Mouse (Mus musculus): Measurements from ENCODE around the gene Nedd9. TPM values are rescaled to one million over a fixed set of nuclear protein-coding genes. Genes with fewer than 3 reads are reported as not detected.
A peak's percentile ranks its signal among the peaks of the same experiment; 100 is the strongest.

Nedd9 gene
- polyA plus RNA-seq, 1 experiment from 2014 or later, result 23.8 TPM

GRCm38 (mm10) chr13:41422581-41422980 is 64.6 kb downstream of the Nedd9 start:
- H3K4me3 ChIP-seq (replicated peaks), result no peak overlapping the region
- no peak overlapping the region for H3K27ac ChIP-seq
- H3K36me3 ChIP-seq, result no peaks in the 10 kb centered on the region
- no peak overlapping the region for H3K9ac ChIP-seq
- 66% methylated on average over 5 of the region's 5 CpGs for WGBS
- H3K4me2 ChIP-seq, result no peak overlapping the region
- no peaks in the 10 kb centered on the region for H3K27me3 ChIP-seq (replicated peaks)
- no peaks in the 10 kb centered on the region for H3K4me1 ChIP-seq
- no peaks in the 10 kb centered on the region for H3K9me3 ChIP-seq
- ATAC-seq (ENCODE audit: insufficient read depth, low FRiP score, low read depth), result no peak

- H3K27ac ChIP-seq, result no peak overlapping the region
- 74% methylated on average over 4 of the region's 4 CpGs for WGBS
- no peak overlapping the region for H3K4me3 ChIP-seq (replicated peaks)
- no peak for ATAC-seq (ENCODE audit: insufficient read depth, low FRiP score, low read depth)
- H3K4me1 ChIP-seq, result no peaks in the 10 kb centered on the region
- H3K9ac ChIP-seq, result no peak overlapping the region
- no peak overlapping the region for H3K4me2 ChIP-seq
- H3K27me3 ChIP-seq (replicated peaks), result no peaks in the 10 kb centered on the region
- no peaks in the 10 kb centered on the region for H3K36me3 ChIP-seq
- no peaks in the 10 kb centered on the region for H3K9me3 ChIP-seq
Measured at GRCm38 (mm10) chr13:41420376-41420775, 66.8 kb downstream of the Nedd9 start.

GRCm38 (mm10) chr13:41418198-41418869 is 68.8 kb downstream of the Nedd9 start:
- ATAC-seq (ENCODE audit: insufficient read depth, low FRiP score, low read depth), result no peak
- no peaks in the 10 kb centered on the region for H3K9me3 ChIP-seq
- H3K27ac ChIP-seq, result no peak overlapping the region
- H3K4me2 ChIP-seq, result no peak overlapping the region
- no peaks in the 10 kb centered on the region for H3K4me1 ChIP-seq
- no peak overlapping the region for H3K4me3 ChIP-seq (replicated peaks)
- no peak overlapping the region for H3K9ac ChIP-seq
- WGBS, result 65% methylated on average over 13 of the region's 13 CpGs
- no peaks in the 10 kb centered on the region for H3K27me3 ChIP-seq (replicated peaks)
- no peaks in the 10 kb centered on the region for H3K36me3 ChIP-seq

- Histone ChIP-seq H3K4me3 (replicated peaks) (no peak overlapping the region), H3K9me3 (no peaks in the 10 kb centered on the region), H3K9ac (no peak overlapping the region), H3K36me3 (no peaks in the 10 kb centered on the region), H3K27me3 (replicated peaks) (no peaks in the 10 kb centered on the region), H3K27ac (no peak overlapping the region), H3K4me1 (no peaks in the 10 kb centered on the region), H3K4me2 (no peak overlapping the region)
- WGBS, result 62% methylated on average over 11 of the region's 11 CpGs
- peak; percentile 18; the same call in 1 of the 2 replicates for ATAC-seq (ENCODE audit: insufficient read depth, low FRiP score, low read depth)
Measured at GRCm38 (mm10) chr13:41416065-41417016, 70.8 kb downstream of the Nedd9 start.

- Histone ChIP-seq H3K9ac (no peak overlapping the region), H3K4me3 (replicated peaks) (no peak overlapping the region), H3K9me3 (no peaks in the 10 kb centered on the region), H3K36me3 (no peaks in the 10 kb centered on the region), H3K27me3 (replicated peaks) (no peaks in the 10 kb centered on the region), H3K4me1 (no peaks in the 10 kb centered on the region), H3K27ac (no peak overlapping the region), H3K4me2 (no peak overlapping the region)
- 55% methylated on average over 13 of the region's 13 CpGs for WGBS
- ATAC-seq (ENCODE audit: insufficient read depth, low FRiP score, low read depth), result no peak
Measured at GRCm38 (mm10) chr13:41410191-41411074, 76.7 kb downstream of the Nedd9 start.

- Histone ChIP-seq H3K4me3 (replicated peaks) (no peak overlapping the region), H3K27me3 (replicated peaks) (no peaks in the 10 kb centered on the region), H3K9ac (no peak overlapping the region), H3K4me1 (no peaks in the 10 kb centered on the region), H3K9me3 (no peaks in the 10 kb centered on the region), H3K4me2 (no peak overlapping the region), H3K36me3 (no peaks in the 10 kb centered on the region), H3K27ac (no peak overlapping the region)
- WGBS, result 79% methylated on average over 3 of the region's 3 CpGs
- ATAC-seq (ENCODE audit: insufficient read depth, low FRiP score, low read depth), result no peak
Measured at GRCm38 (mm10) chr13:41409291-41409690, 77.9 kb downstream of the Nedd9 start.

GRCm38 (mm10) chr13:41408374-41408952 is 78.7 kb downstream of the Nedd9 start:
- 80% methylated on average over 10 of the region's 10 CpGs for WGBS
- H3K4me3 ChIP-seq (replicated peaks), result no peak overlapping the region
- H3K4me1 ChIP-seq, result no peaks in the 10 kb centered on the region
- no peak overlapping the region for H3K4me2 ChIP-seq
- H3K36me3 ChIP-seq, result no peaks in the 10 kb centered on the region
- ATAC-seq (ENCODE audit: insufficient read depth, low FRiP score, low read depth), result no peak
- no peak overlapping the region for H3K9ac ChIP-seq
- no peaks in the 10 kb centered on the region for H3K27me3 ChIP-seq (replicated peaks)
- H3K27ac ChIP-seq, result no peak overlapping the region
- H3K9me3 ChIP-seq, result no peaks in the 10 kb centered on the region

GRCm38 (mm10) chr13:41405009-41405408 is 82.2 kb downstream of the Nedd9 start:
- H3K27me3 ChIP-seq (replicated peaks), result no peaks in the 10 kb centered on the region
- ATAC-seq (ENCODE audit: insufficient read depth, low FRiP score, low read depth), result no peak
- no peaks in the 10 kb centered on the region for H3K9me3 ChIP-seq
- H3K36me3 ChIP-seq, result no peaks in the 10 kb centered on the region
- no peak overlapping the region for H3K9ac ChIP-seq
- H3K27ac ChIP-seq, result no peak overlapping the region
- H3K4me3 ChIP-seq (replicated peaks), result no peak overlapping the region
- H3K4me1 ChIP-seq, result peaks cover 6% of the 10 kb centered on the region; the same call in 1 of the 2 replicates
- 92% methylated on average over 5 of the region's 5 CpGs for WGBS
- no peak overlapping the region for H3K4me2 ChIP-seq

GRCm38 (mm10) chr13:41403838-41404237 is 83.3 kb downstream of the Nedd9 start:
- H3K36me3 ChIP-seq, result no peaks in the 10 kb centered on the region
- ATAC-seq (ENCODE audit: insufficient read depth, low FRiP score, low read depth), result peak; percentile 93
- no peaks in the 10 kb centered on the region for H3K27me3 ChIP-seq (replicated peaks)
- H3K4me1 ChIP-seq, result peaks cover 6% of the 10 kb centered on the region; the same call in 1 of the 2 replicates
- peak overlapping the region; percentile 28; the same call in 1 of the 2 replicates for H3K27ac ChIP-seq
- H3K9ac ChIP-seq, result no peak overlapping the region
- 55% methylated on average over 6 of the region's 6 CpGs for WGBS
- H3K4me3 ChIP-seq (replicated peaks), result no peak overlapping the region
- no peak overlapping the region for H3K4me2 ChIP-seq
- H3K9me3 ChIP-seq, result no peaks in the 10 kb centered on the region

- no peak for ATAC-seq (ENCODE audit: insufficient read depth, low FRiP score, low read depth)
- Histone ChIP-seq H3K27ac (0 out of 2 replicates have a peak overlapping the region, but pooled peaks have one; percentile 11), H3K36me3 (no peaks in the 10 kb centered on the region)
Measured at GRCm38 (mm10) chr13:41402441-41403003, 84.6 kb downstream of the Nedd9 start.

GRCm38 (mm10) chr13:41401775-41402174 is 85.4 kb downstream of the Nedd9 start:
- H3K4me2 ChIP-seq, result no peak overlapping the region
- H3K9ac ChIP-seq, result no peak overlapping the region
- no peak overlapping the region for H3K4me3 ChIP-seq (replicated peaks)
- ATAC-seq (ENCODE audit: insufficient read depth, low FRiP score, low read depth), result no peak
- peaks cover 6% of the 10 kb centered on the region; the same call in 1 of the 2 replicates for H3K4me1 ChIP-seq
- H3K36me3 ChIP-seq, result no peaks in the 10 kb centered on the region
- WGBS, result 53% methylated on average over 6 of the region's 6 CpGs
- H3K27me3 ChIP-seq (replicated peaks), result no peaks in the 10 kb centered on the region
- no peaks in the 10 kb centered on the region for H3K9me3 ChIP-seq
- no peak overlapping the region for H3K27ac ChIP-seq

More at GRCm38 (mm10) chr13:41402441-41403003, 84.6 kb downstream of the Nedd9 start:
- Histone ChIP-seq H3K9ac (no peak overlapping the region), H3K4me3 (replicated peaks) (no peak overlapping the region), H3K4me2 (no peak overlapping the region), H3K9me3 (no peaks in the 10 kb centered on the region), H3K4me1 (peaks cover 6% of the 10 kb centered on the region; the same call in 1 of the 2 replicates), H3K27me3 (replicated peaks) (no peaks in the 10 kb centered on the region)
- WGBS, result 45% methylated on average over 6 of the region's 6 CpGs

Measured in stomach, embryonic 15.5 days (tissue).